In genomic region chr3:152929256-152929787, GRCm38 (mm10) we compare ENCODE assay signal across 12 mouse cellular contexts. TPM values are rescaled to one million over a fixed set of nuclear protein-coding genes. Genes with fewer than 3 reads are reported as not detected.
A peak's percentile ranks its signal among the peaks of the same experiment; 100 is the strongest.
DNase-seq lines count a peak whose midpoint lies in the region; ATAC-seq and TF ChIP-seq lines count a peak whose summit lies in the region.
"Had no signal": no experiment of that assay in that cellular context is flagged by ENCODE, and none has a peak within 500 bp of the region (broad histone marks: within the 10 kb centered on the region; RNA-seq: fewer than 3 reads in every experiment).

No protein-coding gene starts in this region.

- dilution Hi-C loops in CH12.LX (cut with MboI; ENCODE audit: extremely low pct_ligation_motif_present, extremely low pct_unique_long_range_greater_than_20kb, low sequenced_read_pairs): no loop called here

- DNase-seq in liver, postnatal 0 days: no peak
- DNase-seq in CH12.LX (ENCODE audit: extremely low read depth): peak; percentile 81
- DNase-seq in T-cell, adult 2 months (ENCODE audit: low spot score): peak; percentile 35
- DNase-seq in liver, embryonic 14.5 days (ENCODE audit: low read depth in 3 of 3, low spot score in 3 of 3): no peak
- DNase-seq in adrenal gland, postnatal 36 days: no peak
- DNase-seq in frontal cortex, postnatal 10 days (ENCODE audit: low spot score in 2 of 2): no peak
- DNase-seq: gastrocnemius, postnatal 10 days; layer of hippocampus, adult 9-11 months had no signal

- H3K27ac ChIP-seq in liver, embryonic 12.5 days: 0 out of 2 replicates have a peak overlapping the region, but pooled peaks have one; percentile 26
- no peak overlapping the region for H3K27ac ChIP-seq in liver, postnatal 0 days (ENCODE audit: low read depth)
- H3K27ac ChIP-seq in CH12.LX (ENCODE audit: insufficient read depth, low read depth): peak overlapping the region; percentile 78
- H3K27ac ChIP-seq in liver, embryonic 14.5 days: no peak overlapping the region
- H3K27ac ChIP-seq: heart, embryonic 13.5 days; hindbrain, embryonic 14.5 days had no signal

- 0 out of 2 replicates have a peak, but pooled peaks have one; percentile 1 for ATAC-seq in liver, embryonic 12.5 days
- ATAC-seq in liver, postnatal 0 days: no peak
- ATAC-seq in liver, embryonic 14.5 days (ENCODE audit: insufficient read depth): no peak

- peak overlapping the region; percentile 36 for H3K4me2 ChIP-seq in liver, embryonic 12.5 days
- no peak overlapping the region for H3K4me2 ChIP-seq in liver, postnatal 0 days (ENCODE audit: low read depth, low read length)
- peak overlapping the region; percentile 83 for H3K4me2 ChIP-seq in CH12.LX (ENCODE audit: insufficient read depth, low read depth, poor library complexity, severe bottlenecking)
- H3K4me2 ChIP-seq in liver, embryonic 14.5 days (ENCODE audit: low read depth): peak overlapping the region; percentile 26
- H3K4me2 ChIP-seq: hindbrain, embryonic 14.5 days had no signal

- in situ Hi-C loops in CH12.LX (cut with MboI; ENCODE audit: low pct_ligation_motif_present, low pct_unique_long_range_greater_than_20kb, low sequenced_read_pairs): no loop called here

- peaks cover 56% of the 10 kb centered on the region for H3K4me1 ChIP-seq in liver, embryonic 12.5 days
- H3K4me1 ChIP-seq in liver, postnatal 0 days (ENCODE audit: insufficient read depth): peaks cover 10% of the 10 kb centered on the region
- peaks cover 18 to 60% of the 10 kb centered on the region in 2 experiments for H3K4me1 ChIP-seq in CH12.LX (ENCODE audit: control insufficient read depth in 1 of 2, insufficient read depth in 2 of 2)
- H3K4me1 ChIP-seq in liver, embryonic 14.5 days (replicated peaks; ENCODE audit: control insufficient read depth in 2 of 2, insufficient read depth in 2 of 2, low read length in 1 of 2): peaks cover 2 to 16% of the 10 kb centered on the region in 2 experiments; a peak in 3 of 4 replicates

- 57% methylated on average over 10 of the region's 10 CpGs for WGBS in liver, embryonic 12.5 days (ENCODE audit: insufficient replicate concordance)
- WGBS in liver, postnatal 0 days (ENCODE audit: insufficient replicate concordance): 68% methylated on average over 10 of the region's 10 CpGs
- 56% methylated on average over 10 of the region's 10 CpGs for WGBS in liver, embryonic 14.5 days (ENCODE audit: insufficient replicate concordance)

- TF ChIP-seq EP300 in liver, postnatal 0 days (IDR thresholded peaks at IDR 0.05; ENCODE audit: low read depth): no peak
- peak; percentile 13; the same call in 1 of the 2 replicates for TF ChIP-seq EP300 in CH12.LX (IDR thresholded peaks at IDR 0.05; ENCODE audit: low read length)
- TF ChIP-seq EP300 in liver, embryonic 14.5 days (IDR thresholded peaks at IDR 0.05; ENCODE audit: low read depth): no peak

- H3K4me3 ChIP-seq in liver, embryonic 12.5 days: no peak overlapping the region
- H3K4me3 ChIP-seq in liver, postnatal 0 days (ENCODE audit: low read depth, low read length): no peak overlapping the region
- H3K4me3 ChIP-seq in CH12.LX (replicated peaks in 1 of 3; ENCODE audit: low read depth in 2 of 3, low read length in 2 of 3, poor library complexity in 1 of 3): peak overlapping the region; percentile 57 to 71 (median 60)
- H3K4me3 ChIP-seq in liver, embryonic 14.5 days (ENCODE audit: insufficient read depth in 1 of 2, low read depth in 2 of 2, low read length in 2 of 2): no peak overlapping the region
- H3K4me3 ChIP-seq: heart, embryonic 13.5 days had no signal

- no peaks in the 10 kb centered on the region for H3K27me3 ChIP-seq in liver, embryonic 12.5 days (replicated peaks)
- no peaks in the 10 kb centered on the region for H3K27me3 ChIP-seq in liver, postnatal 0 days (ENCODE audit: insufficient read depth, low read length)
- no peaks in the 10 kb centered on the region for H3K27me3 ChIP-seq in CH12.LX (replicated peaks)
- no peaks in the 10 kb centered on the region for H3K27me3 ChIP-seq in liver, embryonic 14.5 days (ENCODE audit: control insufficient read depth, insufficient read depth, low read length)

- TF ChIP-seq CTCF in liver, postnatal 0 days (IDR thresholded peaks at IDR 0.05; ENCODE audit: low read depth): no peak
- no peak for TF ChIP-seq CTCF in CH12.LX (conservative IDR thresholded peaks at IDR 0.05 in 1 of 2, IDR thresholded peaks at IDR 0.05 in 1 of 2; ENCODE audit: low read depth in 2 of 2, low read length in 2 of 2)
- TF ChIP-seq CTCF in liver, embryonic 14.5 days (IDR thresholded peaks at IDR 0.05; ENCODE audit: low read depth): no peak

- TF ChIP-seq RAD21 in CH12.LX (IDR thresholded peaks at IDR 0.05; ENCODE audit: low read depth, low read length): no peak

- no peaks in the 10 kb centered on the region for H3K79me2 ChIP-seq in CH12.LX (replicated peaks; ENCODE audit: control insufficient read depth, extremely low read depth, insufficient read depth, poor library complexity, severe bottlenecking)

- H3K36me3 ChIP-seq in liver, embryonic 12.5 days: no peaks in the 10 kb centered on the region
- no peaks in the 10 kb centered on the region for H3K36me3 ChIP-seq in liver, postnatal 0 days (replicated peaks; ENCODE audit: insufficient read depth, low read length)
- H3K36me3 ChIP-seq in CH12.LX (replicated peaks in 1 of 2; ENCODE audit: control insufficient read depth in 1 of 2, insufficient read depth in 1 of 2, low read length in 1 of 2): peaks cover 0 to 3% of the 10 kb centered on the region in 2 experiments
- H3K36me3 ChIP-seq in liver, embryonic 14.5 days (replicated peaks; ENCODE audit: control insufficient read depth, insufficient read depth, low read depth): no peaks in the 10 kb centered on the region
- H3K36me3 ChIP-seq: G1E; heart, embryonic 13.5 days had no signal

- no peak for TF ChIP-seq POLR2A in CH12.LX (IDR thresholded peaks at IDR 0.05; ENCODE audit: low read depth, low read length)

- no peaks in the 10 kb centered on the region for H3K9me3 ChIP-seq in liver, embryonic 12.5 days (replicated peaks)
- no peaks in the 10 kb centered on the region for H3K9me3 ChIP-seq in liver, postnatal 0 days (ENCODE audit: low read length)
- H3K9me3 ChIP-seq in CH12.LX (replicated peaks; ENCODE audit: low read length): no peaks in the 10 kb centered on the region
- H3K9me3 ChIP-seq in liver, embryonic 14.5 days (ENCODE audit: control insufficient read depth, low read length): no peaks in the 10 kb centered on the region
- H3K9me3 ChIP-seq: G1E; heart, embryonic 13.5 days had no signal

- H3K9ac ChIP-seq in liver, embryonic 12.5 days: no peak overlapping the region
- H3K9ac ChIP-seq in liver, postnatal 0 days (replicated peaks): no peak overlapping the region
- peak overlapping the region; percentile 66 for H3K9ac ChIP-seq in CH12.LX (ENCODE audit: insufficient read depth, low read depth)
- no peak overlapping the region for H3K9ac ChIP-seq in liver, embryonic 14.5 days (replicated peaks)
- H3K9ac ChIP-seq: heart, embryonic 13.5 days; hindbrain, embryonic 14.5 days had no signal

TF ChIP-seq in CH12.LX, 34 proteins besides CTCF, POLR2A, EP300 and RAD21:
- TF ChIP-seq MYC (IDR thresholded peaks at IDR 0.05; ENCODE audit: low read depth, low read length) (0 out of 2 replicates have a peak, but pooled peaks have one; percentile 38), BHLHE40 (IDR thresholded peaks at IDR 0.05; ENCODE audit: low read depth, low read length) (peak; percentile 48; the same call in 1 of the 2 replicates), USF1 (IDR thresholded peaks at IDR 0.05; ENCODE audit: low read depth, low read length) (no peak), ELF1 (IDR thresholded peaks at IDR 0.05; ENCODE audit: low read depth, low read length) (peak; percentile 35; the same call in 1 of the 2 replicates), RCOR1 (conservative IDR thresholded peaks at IDR 0.05; ENCODE audit: low read depth, low read length) (0 out of 2 replicates have a peak, but pooled peaks have one; percentile 32), SIN3A (IDR thresholded peaks at IDR 0.05; ENCODE audit: low read length) (peak; percentile 86; the same call in 1 of the 2 replicates), MAX (IDR thresholded peaks at IDR 0.05; ENCODE audit: low read length) (peak; percentile 75), MXI1 (IDR thresholded peaks at IDR 0.05; ENCODE audit: low read depth, low read length) (no peak; the same call in 1 of the 2 replicates)

RNA-seq across cellular contexts. Expression of gene St6galnac5, which starts 52.7 kb away (rescaled TPM):
- polyA plus RNA-seq in liver, embryonic 12.5 days (2016; fragmentation: Nextera tagmentation; extraction: Ambion mirVana): 0.05 and 0.10 TPM in 2 replicates
- polyA plus RNA-seq in liver, postnatal 0 days (2015; fragmentation: Nextera tagmentation; extraction: Ambion mirVana): 0.02 TPM in 1 of 2 replicates, not detected in the other
- total RNA-seq in CH12.LX (2012; rRNA removed) (not detected in 2 replicates), CH12.LX (2014; rRNA removed) (not detected in 2 replicates)
- polyA plus RNA-seq in CH12.LX (2012; ENCODE audit: insufficient read length, low read depth): 0.04 TPM in 1 of 2 replicates, not detected in the other
- 0.01 TPM in 2 replicates for polyA plus RNA-seq in liver, embryonic 14.5 days (2012; rRNA removed)
- 0.03 TPM in 1 of 2 replicates, not detected in the other for polyA plus RNA-seq in liver, embryonic 14.5 days (2014; fragmentation: Nextera tagmentation; extraction: Ambion mirVana)
- under 1 TPM; 0.56 to 0.79 TPM for total RNA-seq in adrenal gland, postnatal 36 days (2021)
- polyA plus RNA-seq: G1E had no signal

Comparison
In these comparisons a context has a peak if more than half of its experiments do, and no peak if none do; other contexts are left out.
1. H3K27ac ChIP-seq: peak in liver, embryonic 12.5 days (single experiment) and CH12.LX (single experiment); none in liver, postnatal 0 days (single experiment) and liver, embryonic 14.5 days (single experiment).
2. H3K4me3 ChIP-seq: peak in CH12.LX (3 of 3); none in liver, embryonic 12.5 days (single experiment), liver, postnatal 0 days (single experiment) and liver, embryonic 14.5 days (0 of 2).
3. DNase-seq: peak in CH12.LX (single experiment) and T-cell, adult 2 months (single experiment); none in liver, postnatal 0 days (single experiment), liver, embryonic 14.5 days (0 of 3), adrenal gland, postnatal 36 days (0 of 2) and frontal cortex, postnatal 10 days (0 of 2).